Mouse (Mus musculus) gastrocnemius, adult 8-10 months (tissue): Measurements from ENCODE around the gene Pif1. TPM values are rescaled to one million over a fixed set of nuclear protein-coding genes. Genes with fewer than 3 reads are reported as not detected.

Experiments used
- DNase-seq, 2 experiments: peaks; one replicate each; pipeline ENCODE4 v3.0.0; 2022; ENCODE audit warnings: low spot score in 2 of 2
- total RNA-seq, 4 experiments: library from RNA; stranded (reverse); gene quantifications; 2 replicates each; pipeline ENCODE4 v1.2.4; 2022

Gene Pif1
- total RNA-seq, 4 experiments from 2014 or later: not detected

GRCm38 (mm10) chr9:65635766-65636165 lies 48.8 kb downstream of the Pif1 start:
- DNase-seq: no peak

DNA sequence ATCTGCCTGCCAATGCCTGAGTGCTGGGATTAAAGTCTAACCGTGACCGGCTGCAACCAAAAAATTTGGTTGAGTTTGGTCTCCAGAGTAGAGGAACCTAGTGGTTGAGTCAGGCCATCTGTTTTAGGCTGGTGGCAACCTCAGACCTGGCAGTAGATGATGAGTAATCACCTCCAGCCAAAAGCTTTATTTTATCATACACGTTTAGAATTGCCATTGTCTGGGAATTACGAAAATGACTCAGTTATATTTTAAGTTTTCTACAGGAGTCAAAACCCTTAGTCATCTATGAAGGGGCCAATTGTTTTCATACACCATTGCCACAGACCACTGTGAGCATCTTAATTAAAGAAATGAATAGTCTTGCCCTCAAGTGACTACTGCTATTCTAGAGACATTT lies 50.0 kb downstream of the Pif1 start:
- no peak for DNase-seq

GRCm38 (mm10) chr9:65639065-65639464 lies 52.1 kb downstream of the Pif1 start:
- DNase-seq: no peak

DNA sequence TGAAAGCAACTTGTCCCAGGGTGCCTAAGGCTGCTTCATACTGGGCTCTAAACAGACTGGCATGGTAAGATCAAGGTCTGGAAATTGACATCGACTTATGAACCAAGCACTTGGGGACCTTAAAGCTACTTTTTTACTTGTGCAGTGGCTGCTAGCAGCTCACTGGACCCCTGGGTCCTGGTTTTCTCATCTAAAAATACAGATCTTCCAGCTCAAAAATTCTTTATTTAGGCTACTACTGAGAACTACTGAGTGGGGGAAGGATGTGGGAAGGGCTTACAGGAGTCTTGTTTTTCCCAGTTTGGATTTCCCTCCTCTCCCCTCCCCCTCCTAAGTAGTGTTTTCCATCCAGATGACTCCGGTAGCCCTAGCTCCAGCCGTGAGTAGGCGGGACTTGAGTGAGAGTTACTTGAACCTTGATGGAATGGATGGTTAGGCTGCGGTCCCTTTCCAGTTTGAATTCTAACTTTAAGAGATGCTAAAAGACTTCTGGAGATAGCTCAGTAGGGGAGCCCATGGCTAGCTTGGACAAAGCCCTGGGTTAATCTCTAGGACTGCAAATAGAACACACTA lies 54.0 kb downstream of the Pif1 start:
- no peak for DNase-seq

DNA sequence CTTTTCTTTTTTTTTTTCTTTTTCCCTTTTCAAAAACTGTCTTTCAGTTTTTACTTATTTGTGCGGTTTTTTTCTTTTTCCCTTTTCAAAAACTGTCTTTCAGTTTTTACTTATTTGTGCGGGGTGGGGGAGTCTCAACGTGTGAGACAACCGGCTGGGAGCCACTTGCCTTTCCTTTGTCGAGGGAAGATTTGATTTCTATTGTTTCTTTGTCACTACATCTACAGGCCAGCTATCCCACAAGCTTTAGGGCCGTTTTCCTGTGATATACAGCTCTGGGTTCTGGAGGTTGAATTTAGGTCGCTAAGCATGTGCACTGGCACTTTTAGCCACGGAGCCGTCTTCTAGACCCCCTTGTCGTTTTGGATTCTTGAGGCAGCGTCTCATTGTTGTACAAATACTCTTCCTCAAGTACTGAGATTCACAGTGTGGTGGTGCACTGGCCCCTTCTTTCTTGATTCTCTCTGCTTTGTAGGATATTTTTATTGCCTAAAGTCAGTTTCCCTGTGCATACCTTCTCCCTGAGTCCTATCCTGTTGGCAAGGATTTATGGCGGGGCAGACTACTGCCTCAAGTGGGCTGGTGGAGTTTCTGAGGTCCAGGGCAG lies 54.6 kb downstream of the Pif1 start:
- no peak for DNase-seq

GRCm38 (mm10) chr9:65642546-65642945 lies 55.6 kb downstream of the Pif1 start:
- DNase-seq: no peak

DNA sequence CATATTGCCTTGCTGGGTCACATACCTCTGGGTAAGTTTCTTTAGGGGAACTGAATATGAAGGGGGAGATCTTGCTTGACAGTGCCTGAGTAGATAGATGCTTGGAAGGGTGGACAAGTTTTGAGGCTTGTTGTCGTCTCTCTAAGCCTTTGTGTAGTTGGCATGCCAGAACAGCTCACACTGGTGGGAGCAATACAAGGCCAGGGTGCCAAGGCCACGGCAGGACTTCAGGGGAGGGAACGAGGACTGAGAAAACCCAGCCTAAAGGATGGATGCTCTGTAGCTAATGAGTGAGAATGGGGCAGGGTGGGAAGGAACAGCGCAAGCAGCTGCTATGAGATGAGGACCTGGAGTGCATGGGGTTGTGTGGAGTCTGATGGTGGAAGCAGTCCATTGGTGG lies 58.0 kb downstream of the Pif1 start:
- no peak for DNase-seq

Other genes starting within 250 kb of the Pif1 start
- gene Pdcd7, start 241.1 kb upstream of the Pif1 start, total RNA-seq: 10 to 100 TPM; 12.1 to 19.7 (median 15.0) TPM
- under 1 TPM in 3 of 4 experiments, not detected in 1; 0.31 to 0.52 (median 0.46) TPM for gene Ubap1l, start 226.1 kb upstream of the Pif1 start, total RNA-seq
- 10 to 100 TPM in 3 of 4 experiments, 1 to 10 TPM in 1; 9.8 to 12.3 (median 11.4) TPM for gene Kbtbd13, start 195.5 kb upstream of the Pif1 start, total RNA-seq
- 1 to 10 TPM; 2.1 to 3.8 (median 2.2) TPM for gene Rasl12, start 188.7 kb upstream of the Pif1 start, total RNA-seq
- not detected for gene Slc51b, start 164.2 kb upstream of the Pif1 start, total RNA-seq
- gene Mtfmt, start 151.4 kb upstream of the Pif1 start, total RNA-seq: 1 to 10 TPM; 4.2 to 6.2 (median 5.3) TPM
- gene Spg21, start 126.2 kb upstream of the Pif1 start, total RNA-seq: 10 to 100 TPM in 1 of 4 experiments, 1 to 10 TPM in 3; 5.8 to 15.8 (median 7.6) TPM
- not detected for gene Ankdd1a, start 67.0 kb upstream of the Pif1 start, total RNA-seq
- 1 to 10 TPM; 2.7 to 4.0 (median 3.0) TPM for gene Plekho2, start 7.1 kb upstream of the Pif1 start, total RNA-seq
- gene Rbpms2, start 42.5 kb downstream of the Pif1 start, total RNA-seq: 1 to 10 TPM in 3 of 4 experiments, under 1 TPM in 1; 0.97 to 2.0 (median 1.6) TPM
- 100 to 1,000 TPM; 192 to 246 (median 237) TPM for gene Oaz2, start 80.8 kb downstream of the Pif1 start, total RNA-seq
- 10 to 100 TPM; 15.8 to 18.8 (median 17.6) TPM for gene Zfp609, start 240.4 kb downstream of the Pif1 start, total RNA-seq